Comparison of ENCODE assay signal across 16 mouse cellular contexts in genomic region chr9:72894796-72895352, GRCm38 (mm10). TPM values are rescaled to one million over a fixed set of nuclear protein-coding genes. Genes with fewer than 3 reads are reported as not detected.
A peak's percentile ranks its signal among the peaks of the same experiment; 100 is the strongest.
DNase-seq lines count a peak whose midpoint lies in the region; ATAC-seq and TF ChIP-seq lines count a peak whose summit lies in the region.
"Had no signal": no experiment of that assay in that cellular context is flagged by ENCODE, and none has a peak within 500 bp of the region (broad histone marks: within the 10 kb centered on the region; RNA-seq: fewer than 3 reads in every experiment).

No protein-coding gene starts in this region.

- no peak for ATAC-seq in kidney, postnatal 0 days (replicated peaks; ENCODE audit: low FRiP score, low read depth)
- ATAC-seq in CD4-positive, CD25-positive, alpha-beta regulatory T cell, adult 4 months = no peak
- no peak for ATAC-seq in midbrain, embryonic 11.5 days (ENCODE audit: low FRiP score)
- ATAC-seq: forebrain, embryonic 16.5 days; midbrain, embryonic 16.5 days had no signal

- H3K4me3 ChIP-seq in kidney, postnatal 0 days (replicated peaks; ENCODE audit: low read depth, low read length) = no peak overlapping the region
- H3K4me3 ChIP-seq in midbrain, embryonic 11.5 days (ENCODE audit: low read depth, low read length) = no peak overlapping the region
- H3K4me3 ChIP-seq: embryonic facial prominence, embryonic 10.5 days; erythroblast, embryonic 14.5 days; heart, embryonic 10.5 days had no signal

- no peaks in the 10 kb centered on the region for H3K4me1 ChIP-seq in kidney, postnatal 0 days (replicated peaks; ENCODE audit: insufficient read depth, low read length)
- no peaks in the 10 kb centered on the region for H3K4me1 ChIP-seq in midbrain, embryonic 11.5 days (ENCODE audit: control insufficient read depth, insufficient read depth, low read length)
- H3K4me1 ChIP-seq: heart, embryonic 10.5 days had no signal

- no peaks in the 10 kb centered on the region for H3K27me3 ChIP-seq in kidney, postnatal 0 days (ENCODE audit: insufficient read depth, low read length)
- H3K27me3 ChIP-seq in midbrain, embryonic 11.5 days (ENCODE audit: control insufficient read depth, insufficient read depth, low read length) = no peaks in the 10 kb centered on the region

- peaks cover 5% of the 10 kb centered on the region; the same call in 1 of the 2 replicates for H3K36me3 ChIP-seq in kidney, postnatal 0 days (ENCODE audit: insufficient read depth, low read length)
- H3K36me3 ChIP-seq in midbrain, embryonic 11.5 days (ENCODE audit: control insufficient read depth, insufficient read depth, low read length) = peaks cover 13% of the 10 kb centered on the region; the same call in 1 of the 2 replicates

- no peak for DNase-seq in kidney, postnatal 0 days (ENCODE audit: low spot score)
- DNase-seq in kidney, postnatal 14 days = no peak
- peak; percentile 8 for DNase-seq in 3T3-L1 (ENCODE audit: low read depth, low spot score)
- DNase-seq in A20 (ENCODE audit: low read depth, low spot score) = peak; percentile 32
- DNase-seq in ZHBTc4 (ENCODE audit: low read depth, low spot score) = peak; percentile 67
- DNase-seq in midbrain, embryonic 11.5 days (ENCODE audit: low spot score, missing footprints) = no peak
- DNase-seq: adrenal gland, postnatal 25 days; cerebellum, postnatal 10 days; gastrocnemius, postnatal 25 days; heart, postnatal 14 days had no signal

- WGBS in kidney, postnatal 0 days = 92% methylated on average over 6 of the region's 6 CpGs
- 93% methylated on average over 6 of the region's 6 CpGs for WGBS in midbrain, embryonic 11.5 days

- H3K27ac ChIP-seq in kidney, postnatal 0 days = no peak overlapping the region
- H3K27ac ChIP-seq in midbrain, embryonic 11.5 days (ENCODE audit: low read depth, low read length) = no peak overlapping the region
- H3K27ac ChIP-seq: embryonic facial prominence, embryonic 10.5 days; heart, embryonic 10.5 days had no signal

- H3K9me3 ChIP-seq in kidney, postnatal 0 days (replicated peaks; ENCODE audit: low read length) = no peaks in the 10 kb centered on the region
- no peaks in the 10 kb centered on the region; the same call in 1 of the 2 replicates for H3K9me3 ChIP-seq in midbrain, embryonic 11.5 days (ENCODE audit: control insufficient read depth, low read length)
- H3K9me3 ChIP-seq: heart, embryonic 10.5 days had no signal

- no peak overlapping the region for H3K4me2 ChIP-seq in kidney, postnatal 0 days (ENCODE audit: low read length)
- no peak overlapping the region for H3K4me2 ChIP-seq in midbrain, embryonic 11.5 days

- no peak overlapping the region for H3K9ac ChIP-seq in kidney, postnatal 0 days (ENCODE audit: low read depth, low read length)
- no peak overlapping the region for H3K9ac ChIP-seq in midbrain, embryonic 11.5 days (ENCODE audit: low read length)

- peak; percentile 31; the same call in 1 of the 2 replicates for TF ChIP-seq CTCF in kidney, postnatal 0 days (IDR thresholded peaks at IDR 0.05; ENCODE audit: low read depth)

RNA-seq across cellular contexts. Expression of gene Pygo1, which starts 30.6 kb away (rescaled TPM):
- polyA plus RNA-seq in kidney, postnatal 0 days (2015; fragmentation: Nextera tagmentation; extraction: Ambion mirVana) = 3.0 and 3.2 TPM in 2 replicates
- polyA plus RNA-seq in CD4-positive, CD25-positive, alpha-beta regulatory T cell, adult 4 months (2017; shearing (Covaris generic)) = not detected
- 10.1 and 10.8 TPM in 2 replicates for polyA plus RNA-seq in midbrain, embryonic 11.5 days (2014; fragmentation: Nextera tagmentation; extraction: Ambion mirVana)
- polyA plus RNA-seq: erythroblast, embryonic 14.5 days had no signal

Comparison
In these comparisons a context has a peak if more than half of its experiments do, and no peak if none do; other contexts are left out.
1. DNase-seq: peak in 3T3-L1 (single experiment), A20 (single experiment) and ZHBTc4 (single experiment); none in kidney, postnatal 0 days (single experiment), kidney, postnatal 14 days (single experiment) and midbrain, embryonic 11.5 days (single experiment).